Mouse (Mus musculus): Measurements from ENCODE around the gene Cbs.
A peak's percentile ranks its signal among the peaks of the same experiment; 100 is the strongest.

Cbs gene

DNA sequence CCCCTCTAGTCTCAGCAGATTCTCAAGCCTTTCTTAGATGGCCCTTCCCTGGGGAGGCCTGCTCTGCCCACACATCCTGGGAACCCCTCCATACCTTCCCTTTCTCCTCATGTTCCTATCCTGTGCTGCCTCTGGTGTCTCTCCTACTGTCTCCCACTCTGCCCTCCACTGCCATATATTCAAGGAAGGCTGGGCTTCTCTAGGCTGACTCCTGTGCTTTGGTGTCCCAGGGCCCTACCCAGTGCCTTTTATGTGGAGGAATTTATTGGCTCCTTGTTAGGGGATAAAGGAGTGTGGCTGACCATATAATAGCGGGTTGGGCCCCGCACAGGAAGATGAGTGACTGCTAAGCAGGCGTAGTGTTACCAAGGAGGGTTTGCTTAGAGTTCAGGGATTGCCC lies 53.9 kb downstream of the Cbs start:
- DNase-seq: no peak

- no peak for DNase-seq
Measured at GRCm38 (mm10) chr17:31580344-31580743, 56.7 kb downstream of the Cbs start.

DNA sequence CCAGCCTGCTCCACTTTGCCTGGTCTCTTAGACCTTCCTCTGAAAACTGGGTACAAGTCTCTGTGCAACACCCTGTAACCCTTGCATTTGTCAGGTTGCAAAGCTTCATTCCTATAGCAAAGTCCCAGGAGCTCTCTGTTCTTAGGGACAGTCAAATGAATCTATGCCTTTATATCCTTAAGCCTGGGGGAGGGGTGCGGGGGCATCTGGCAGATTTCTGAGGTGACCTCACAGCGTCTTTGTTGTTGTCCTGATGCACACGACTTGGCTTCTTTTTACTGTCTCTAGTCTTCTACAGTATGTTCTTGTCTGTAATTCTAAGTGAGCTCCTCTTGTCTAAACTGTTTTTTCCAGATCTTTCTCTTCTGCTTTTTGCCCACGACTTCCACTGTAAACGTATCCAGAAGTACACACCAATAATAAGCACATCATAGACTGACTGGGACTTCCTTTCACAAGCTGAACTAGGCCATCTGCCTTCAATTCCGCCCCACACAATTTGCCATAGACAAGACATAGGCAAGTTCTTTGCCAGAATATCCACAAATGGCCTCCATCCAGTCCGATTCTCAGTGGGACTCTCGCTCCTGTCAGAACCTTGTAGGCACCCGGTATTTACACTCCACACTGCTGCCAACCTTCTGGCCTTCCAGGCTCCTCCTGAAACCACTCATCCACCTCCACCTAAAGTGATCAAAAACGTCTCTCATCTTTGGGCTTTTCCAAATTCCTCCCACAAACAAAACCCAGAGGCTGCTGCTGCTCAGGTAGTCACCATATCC lies 60.5 kb downstream of the Cbs start:
- no peak for DNase-seq

GRCm38 (mm10) chr17:31574662-31575061 lies 62.4 kb downstream of the Cbs start:
- no peak for DNase-seq

DNA sequence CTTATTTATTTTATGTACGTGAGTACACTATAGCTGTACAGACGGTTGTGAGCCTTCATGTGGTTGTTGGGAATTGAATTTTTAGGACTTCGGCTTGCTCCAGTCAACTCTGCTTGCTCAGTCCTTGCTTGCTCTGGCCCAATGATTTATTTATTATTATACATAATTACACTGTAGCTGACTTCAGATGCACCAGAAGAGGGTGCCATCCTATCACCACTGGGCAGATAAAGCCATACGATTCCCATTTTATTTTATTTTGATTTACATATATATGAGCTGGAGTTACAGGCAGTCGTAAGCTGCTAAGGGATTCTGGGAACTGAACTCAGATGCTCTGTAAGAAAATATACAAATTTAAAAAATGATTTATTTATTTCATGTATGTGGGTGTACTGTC lies 65.3 kb downstream of the Cbs start:
- no peak for DNase-seq

DNA sequence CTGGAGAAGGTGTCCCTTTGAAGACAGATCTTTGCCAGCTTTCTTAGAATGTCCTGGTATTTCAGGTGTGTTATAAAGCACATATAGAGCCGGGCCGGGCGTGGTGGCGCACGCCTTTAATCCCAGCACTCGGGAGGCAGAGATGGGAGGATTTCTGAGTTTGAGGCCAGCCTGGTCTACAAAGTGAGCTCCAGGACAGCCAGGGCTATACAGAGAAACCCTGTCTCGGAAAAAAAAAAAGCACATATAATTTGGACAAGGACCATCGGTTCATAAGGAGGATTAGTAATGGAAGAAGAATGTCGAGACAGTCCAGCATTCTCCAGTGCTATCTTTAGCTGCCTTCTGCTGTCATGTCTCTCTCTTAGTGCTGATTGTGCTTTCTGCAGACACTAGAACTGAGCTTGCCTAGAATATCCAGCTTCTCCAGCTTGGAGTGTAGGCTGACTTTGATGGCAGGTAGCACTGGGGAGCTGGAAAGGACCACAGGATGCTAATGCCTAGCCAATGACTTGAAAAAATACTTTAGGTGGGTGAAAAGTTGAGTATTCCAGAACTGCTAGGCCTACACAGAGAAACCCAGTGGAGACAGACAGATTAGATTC lies 66.6 kb downstream of the Cbs start:
- no peak for DNase-seq

DNA sequence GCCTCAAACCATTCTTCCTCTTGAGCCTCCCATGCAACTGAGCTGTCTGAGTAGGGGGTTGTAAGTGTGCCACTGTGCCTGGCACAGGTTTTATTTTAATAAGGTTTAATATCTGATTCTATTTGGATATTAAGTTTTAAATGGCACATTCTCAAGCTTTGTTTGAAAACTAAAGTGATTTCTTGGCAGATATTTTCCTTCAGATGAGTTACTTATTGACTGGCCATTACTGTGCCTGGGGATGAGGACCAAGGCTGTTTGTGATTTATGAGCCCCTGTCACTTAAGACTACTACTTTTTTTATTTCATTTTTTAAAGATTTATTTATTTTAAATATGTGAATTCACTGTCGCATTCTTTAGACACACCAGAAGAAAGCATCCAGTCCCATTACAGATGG lies 67.3 kb downstream of the Cbs start:
- DNase-seq: no peak

- DNase-seq: no peak
Measured at GRCm38 (mm10) chr17:31566276-31566675, 70.8 kb downstream of the Cbs start.

DNA sequence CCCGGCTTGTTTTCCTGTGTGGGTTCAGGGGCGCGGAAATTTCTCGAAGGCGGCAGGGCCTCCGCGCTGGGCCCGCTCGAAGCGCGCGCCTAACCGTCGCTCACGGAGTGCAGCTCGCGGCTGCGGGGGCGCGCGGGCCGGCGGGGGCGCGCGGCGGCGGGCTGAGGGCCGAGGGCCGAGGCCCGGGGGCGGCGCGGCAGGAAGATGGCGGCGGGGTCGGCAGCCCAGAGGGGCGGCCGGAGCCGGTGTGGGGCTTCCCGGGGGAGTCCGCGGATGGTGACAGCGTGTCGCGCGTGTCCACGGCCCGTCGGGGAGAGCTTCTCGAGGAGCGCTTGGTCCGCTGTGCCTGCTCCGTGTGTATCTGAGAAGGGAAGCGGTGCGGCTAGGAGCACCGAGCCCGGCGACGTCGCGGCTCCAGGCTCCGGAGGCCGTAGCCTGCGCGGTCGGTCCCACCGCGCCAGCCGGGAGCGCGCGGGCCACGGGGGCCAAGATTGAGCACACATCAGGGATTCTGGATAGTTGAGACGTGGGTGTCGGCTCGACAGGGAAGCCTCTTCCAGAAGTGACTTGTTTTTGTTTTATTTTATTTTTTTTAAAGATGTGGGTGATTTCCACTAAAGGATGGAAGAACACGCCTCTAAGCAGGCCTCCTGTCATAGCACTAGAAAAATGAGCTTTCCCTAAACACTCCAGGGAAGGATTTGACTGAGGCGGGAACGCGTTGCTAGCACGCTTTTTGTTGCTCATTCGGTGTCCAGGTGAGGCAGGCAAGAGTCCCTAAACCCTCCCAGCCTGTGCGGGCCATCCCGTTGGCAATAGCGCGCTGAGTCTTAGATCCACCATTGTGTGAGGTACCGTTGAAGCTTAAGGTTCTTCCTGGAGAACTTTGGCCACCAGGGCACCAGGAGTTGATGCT lies 71.6 kb downstream of the Cbs start:
- DNase-seq: peak; percentile 68

- DNase-seq: no peak
Measured at GRCm38 (mm10) chr17:31564858-31565140, 72.2 kb downstream of the Cbs start.

DNA sequence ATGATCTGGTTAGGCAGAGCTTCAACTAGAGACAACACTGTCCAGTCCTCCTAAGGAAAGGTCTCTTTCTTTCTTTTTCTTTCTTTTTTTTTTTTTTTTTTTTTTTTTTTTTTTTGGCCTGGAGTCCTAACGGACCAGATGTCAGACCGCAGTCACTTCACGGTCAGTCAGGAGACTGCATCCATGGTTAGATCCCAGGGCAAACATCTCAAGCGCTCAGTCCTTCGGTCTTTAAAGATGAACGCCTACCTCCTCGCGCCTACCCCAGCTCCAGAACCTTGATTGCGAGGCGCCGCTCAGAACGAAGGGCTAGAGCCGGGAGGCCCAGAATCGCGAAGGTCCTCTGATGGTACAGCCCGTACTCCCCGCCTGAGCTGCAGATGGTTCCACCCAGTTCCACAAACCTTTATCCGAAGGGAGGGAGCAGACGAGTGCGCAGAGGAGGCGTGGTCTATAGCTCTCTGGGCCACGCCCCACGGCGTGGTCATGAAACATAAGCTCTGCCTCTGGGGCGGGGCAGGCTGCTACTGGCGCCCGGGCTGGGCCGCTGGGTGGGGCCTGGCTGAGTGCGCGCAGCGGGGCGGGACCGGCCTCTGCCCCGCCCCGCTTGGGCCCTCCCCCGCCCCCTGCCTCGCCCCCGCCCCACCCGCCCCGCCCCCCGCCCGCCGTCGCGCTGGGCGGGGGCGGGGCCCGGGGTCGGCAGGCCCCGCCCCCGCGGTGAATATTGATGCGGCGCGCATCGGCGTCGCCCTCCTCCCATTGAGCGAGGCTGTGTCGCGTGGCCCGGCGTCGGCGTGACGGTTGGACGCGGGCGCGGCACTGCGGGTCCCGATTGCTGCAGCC lies 72.8 kb downstream of the Cbs start, which contains the start of gene Pknox1:
TSS of gene Pknox1 (plus strand) at position 720 of the 843 bp plus-strand sequence.
- peak; percentile 98 for DNase-seq

DNA sequence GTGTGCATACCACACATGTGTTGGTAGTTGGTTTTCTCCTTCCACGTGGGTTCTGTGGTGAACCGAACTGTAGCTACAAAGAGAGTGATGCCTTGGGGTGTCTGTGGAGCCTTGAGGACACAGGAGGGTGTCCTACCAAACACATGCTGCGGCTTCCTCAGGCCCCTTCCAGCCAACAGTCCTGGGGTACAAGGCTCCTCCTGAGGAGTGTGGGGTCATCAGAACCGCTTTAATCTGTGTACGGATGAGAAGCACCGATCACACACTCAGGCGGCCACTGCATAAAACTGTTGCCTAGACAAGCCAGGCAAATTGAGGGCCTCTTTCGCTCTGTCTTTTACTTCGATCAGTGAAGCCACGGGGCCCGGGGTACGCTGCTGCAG lies 73.4 kb downstream of the Cbs start:
- peak; percentile 40 for DNase-seq

DNA sequence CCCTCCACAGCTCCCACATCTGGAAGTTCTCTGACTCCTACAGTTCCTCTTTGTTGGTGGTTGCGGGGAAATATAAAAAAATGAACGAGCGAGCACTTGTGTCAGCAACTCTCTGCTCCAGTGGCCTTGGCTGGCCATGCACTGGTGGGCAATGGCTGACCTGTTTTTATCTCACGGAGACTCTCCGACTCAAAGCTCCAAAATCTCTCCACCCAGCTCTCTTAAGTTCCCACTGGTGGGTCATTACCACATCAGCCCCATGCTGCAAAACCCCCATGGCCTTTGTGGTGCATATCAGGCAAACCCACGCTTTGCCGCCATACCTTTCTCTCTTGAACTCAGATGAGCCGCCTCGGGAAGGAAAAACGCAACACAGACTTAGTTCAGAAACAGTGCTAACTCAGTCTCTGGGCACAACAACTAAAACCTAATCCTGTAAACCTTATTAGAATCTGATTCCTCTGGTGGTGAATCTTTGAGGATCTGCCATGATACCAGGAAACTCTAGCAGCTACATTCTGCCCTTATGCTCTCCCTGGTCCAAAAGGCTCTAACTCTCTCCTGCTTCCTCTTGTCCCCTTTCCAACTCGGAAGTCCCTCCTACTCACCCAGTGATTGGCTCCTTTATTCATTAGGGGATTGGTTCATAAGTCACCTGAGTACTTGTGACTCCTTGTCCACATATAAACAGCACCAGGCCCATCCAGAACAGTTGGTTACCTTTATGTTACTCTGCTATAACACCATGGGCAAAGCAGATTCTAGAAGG lies 77.8 kb downstream of the Cbs start:
- DNase-seq: no peak

All from lung, postnatal 14 days (tissue).